Mouse (Mus musculus): ENCODE results near the gene Rsbn1l.

Rsbn1l gene

DNA sequence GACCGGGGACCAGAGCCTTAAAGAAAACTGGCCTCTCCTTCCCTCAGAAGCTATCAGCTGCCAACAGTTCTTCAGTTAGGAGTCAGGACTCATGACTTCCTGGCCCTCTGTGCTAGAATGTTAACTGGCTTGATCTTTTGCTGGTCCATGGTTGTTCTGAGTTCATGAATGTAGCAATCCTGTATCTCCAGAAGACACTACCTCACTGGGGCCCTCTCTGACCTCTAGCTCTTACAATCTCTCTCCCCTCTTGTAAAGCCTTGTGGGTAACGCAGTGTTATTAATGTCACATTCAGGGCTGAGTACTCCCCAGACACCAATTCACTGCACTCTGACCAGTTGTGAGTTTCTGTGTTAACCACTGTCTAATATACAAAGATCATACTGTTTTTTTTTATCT lies 51.6 kb downstream of the Rsbn1l start:
- DNase-seq (ENCODE audit: low spot score in 2 of 2): no peak

DNA sequence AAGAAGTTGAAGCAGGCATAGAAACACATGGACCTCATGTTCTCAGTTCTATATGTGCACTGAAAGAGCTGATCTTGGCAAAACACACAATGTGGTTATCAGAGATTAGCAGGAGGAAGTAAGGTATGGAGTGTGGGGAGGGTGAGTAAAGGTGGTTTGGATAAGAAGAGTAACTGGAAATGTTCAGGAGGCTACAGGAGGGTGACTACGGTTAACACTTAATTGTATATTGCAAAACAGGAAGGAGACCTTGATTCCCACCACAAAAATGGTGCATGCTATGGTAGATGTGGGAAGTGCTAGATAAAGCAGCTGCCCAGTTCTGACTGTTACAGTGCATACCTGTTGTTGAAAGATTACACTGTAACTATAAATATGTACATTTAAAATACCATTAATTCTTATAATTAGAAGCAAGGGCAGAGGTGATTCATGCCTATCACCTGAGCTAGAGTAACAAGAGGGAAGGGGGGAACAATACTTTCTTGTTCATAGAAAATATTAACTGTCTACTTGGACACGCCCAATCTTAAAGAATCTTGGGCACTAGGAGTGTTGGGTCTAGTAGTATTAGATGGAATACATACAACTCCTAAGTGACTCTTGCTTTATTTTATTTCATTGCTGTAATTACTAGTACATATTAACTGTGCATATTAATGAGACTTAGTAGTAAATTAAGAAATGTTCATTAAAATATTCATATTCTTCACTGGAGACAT lies 58.6 kb downstream of the Rsbn1l start:
- no peak for DNase-seq (ENCODE audit: low spot score in 2 of 2)

DNA sequence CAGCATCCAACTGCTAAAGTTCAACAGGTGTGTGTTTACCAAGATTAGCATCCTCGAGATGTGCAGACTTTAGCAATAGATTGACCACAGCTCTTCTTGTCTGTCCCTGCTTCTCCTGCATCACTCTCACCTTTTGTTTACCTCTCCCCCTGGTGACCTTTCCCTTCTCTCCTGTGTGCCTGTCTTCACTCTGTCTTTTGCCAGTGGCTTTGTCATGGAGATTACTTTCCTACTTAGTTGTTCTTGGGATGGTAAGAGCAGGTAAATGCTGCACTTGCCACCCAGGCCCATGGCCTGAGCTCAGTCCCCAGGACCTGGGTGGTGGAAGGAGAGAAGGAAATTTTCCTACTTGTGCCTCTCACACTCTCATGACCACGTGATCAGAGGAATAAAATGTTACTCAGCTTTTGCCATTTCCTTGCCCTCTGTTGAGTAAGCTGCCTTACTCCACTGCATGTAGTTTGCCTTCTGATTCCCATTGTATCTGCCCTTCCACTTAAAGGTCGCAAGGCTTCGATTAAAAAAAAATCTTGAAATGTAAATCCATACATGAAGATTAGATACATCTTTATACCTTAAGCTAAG lies 72.1 kb downstream of the Rsbn1l start:
- no peak for DNase-seq (ENCODE audit: low spot score in 2 of 2)

DNA sequence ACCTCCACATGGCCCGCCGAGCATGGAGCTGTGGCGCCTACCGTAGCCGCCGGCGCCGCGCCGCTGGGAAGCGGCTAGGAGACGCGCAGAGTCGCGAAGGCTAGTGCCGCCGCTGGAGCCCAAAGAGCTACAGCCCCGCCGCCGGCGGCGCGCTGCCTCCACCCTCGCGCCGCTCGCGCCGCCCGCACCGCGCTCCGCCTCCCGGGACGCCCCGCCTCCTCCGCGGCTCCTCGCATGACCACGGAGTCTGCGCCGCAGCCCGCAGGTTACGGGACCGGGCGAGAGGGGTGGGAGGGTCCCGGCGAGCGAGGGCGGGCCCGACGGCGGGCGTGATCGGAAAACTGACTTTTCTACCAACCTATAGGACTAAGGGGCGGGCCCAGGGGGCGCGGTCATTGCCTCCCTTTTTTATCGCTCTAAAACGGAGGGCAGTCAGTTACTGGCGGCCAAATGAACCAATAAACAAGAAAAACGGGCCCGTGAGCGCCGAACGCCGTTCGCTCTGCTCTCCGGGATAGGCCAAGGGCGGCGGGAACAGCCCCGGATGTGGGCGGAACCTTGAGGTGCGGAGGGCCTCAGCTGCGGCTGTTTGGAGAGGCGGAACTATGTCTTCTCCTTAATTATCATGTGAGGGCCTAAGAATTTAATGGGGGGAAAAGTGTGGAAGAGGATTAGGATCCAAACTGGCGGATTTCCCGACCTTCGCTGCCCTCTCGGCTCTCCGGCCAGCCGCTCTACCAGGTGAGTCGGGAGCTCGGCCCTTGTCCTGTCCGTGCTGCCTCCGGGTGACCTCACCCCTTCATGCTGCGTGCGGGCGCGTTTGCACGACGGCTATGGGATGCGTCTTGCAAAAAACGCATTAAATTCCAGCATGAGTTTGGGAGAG lies 74.0 kb downstream of the Rsbn1l start, which contains the start of the genes Phtf2 and Tmem60:
TSS of gene Phtf2 (minus strand) at position 210 of the 886 bp plus-strand sequence.
TSS of gene Tmem60 (plus strand) at position 277 of the 886 bp plus-strand sequence.
- DNase-seq (ENCODE audit: low spot score in 2 of 2): peak; percentile 99

DNA sequence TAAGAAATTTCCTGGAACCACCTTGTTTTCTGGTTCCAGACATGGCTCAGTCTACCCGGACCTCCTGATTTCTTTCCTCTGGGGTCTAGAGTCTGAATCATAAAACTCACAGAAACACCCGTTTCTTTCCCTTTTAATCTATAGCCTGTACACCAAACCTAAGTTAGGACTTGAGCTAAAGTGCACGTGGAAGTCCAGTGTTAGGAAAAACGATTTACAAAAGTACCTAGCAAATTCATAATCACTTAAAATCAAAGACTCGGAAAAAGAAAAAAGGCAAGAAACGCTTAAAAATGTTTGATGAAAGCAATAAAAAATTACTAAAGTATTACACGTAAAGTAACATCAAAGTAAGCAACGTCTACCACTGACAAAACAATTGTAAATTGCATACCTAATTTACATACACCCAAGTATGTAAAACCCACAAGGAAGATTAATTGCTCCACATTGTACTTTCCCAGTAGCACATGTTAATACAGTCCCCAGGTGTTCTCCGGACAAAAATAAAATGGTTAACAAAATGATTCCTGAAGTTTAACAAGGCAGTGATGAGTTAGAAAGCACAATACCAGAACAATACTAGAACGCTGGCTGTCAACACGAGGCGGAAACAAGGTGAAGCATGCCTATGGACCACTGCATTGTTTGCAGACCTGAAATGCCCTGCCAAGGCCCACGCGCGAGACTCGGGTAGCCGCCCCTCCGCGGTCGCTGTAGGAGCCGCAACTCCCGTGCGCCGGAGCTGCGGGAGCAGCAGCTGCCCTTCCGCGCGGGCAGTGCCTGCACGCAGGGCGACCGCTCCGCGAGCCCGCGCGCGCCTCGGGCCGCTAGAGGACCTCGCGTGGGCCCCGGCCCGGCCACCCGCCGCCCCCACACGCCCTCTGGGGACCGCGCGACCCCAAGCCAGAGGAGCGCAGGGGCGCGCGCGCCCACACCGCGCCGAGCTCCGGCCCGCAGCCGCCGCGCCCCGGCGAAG lies 75.1 kb downstream of the Rsbn1l start:
- DNase-seq (ENCODE audit: low spot score in 2 of 2): peak; percentile 48 to 57

DNA sequence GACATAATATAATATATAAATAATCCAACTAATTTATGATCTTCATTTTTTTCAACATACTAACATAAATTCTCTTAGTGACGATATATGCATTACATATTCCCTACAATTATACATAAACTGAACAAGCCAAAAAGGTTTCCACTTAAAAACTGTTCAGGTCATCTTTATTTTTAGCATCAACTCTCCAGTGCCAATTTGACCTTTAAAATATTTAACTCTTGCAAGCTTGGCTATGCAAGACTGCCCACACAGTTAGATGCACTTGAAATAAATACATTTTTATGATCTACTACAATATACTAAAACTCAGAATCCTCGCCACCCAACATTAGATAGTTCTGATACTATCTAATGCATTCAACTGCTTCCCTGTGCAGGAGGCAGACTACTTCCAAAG lies 75.8 kb downstream of the Rsbn1l start:
- no peak for DNase-seq (ENCODE audit: low spot score in 2 of 2)

DNA sequence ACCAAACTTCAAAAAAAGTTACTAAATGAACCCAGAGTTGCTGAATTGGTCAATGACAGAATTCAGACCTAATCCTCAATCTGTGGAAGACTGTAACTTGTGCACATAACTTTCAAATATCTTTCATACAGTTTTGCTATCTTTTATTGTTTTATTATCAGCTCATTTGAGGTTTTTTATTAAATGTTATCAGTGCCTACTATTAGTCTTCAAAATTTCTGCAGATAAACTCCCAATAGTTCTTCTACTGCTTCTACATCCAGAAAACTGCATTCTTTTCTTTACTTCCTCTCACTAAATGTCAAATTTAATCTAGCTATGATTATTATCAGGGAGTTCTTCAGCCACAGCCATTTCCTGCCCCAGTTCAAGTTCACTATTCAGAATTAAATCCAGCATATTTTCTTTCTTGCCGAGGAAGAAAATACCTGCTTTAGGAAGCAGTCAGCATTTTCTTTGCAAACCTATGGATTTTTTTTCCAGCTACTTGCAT lies 79.2 kb downstream of the Rsbn1l start:
- no peak for DNase-seq (ENCODE audit: low spot score in 2 of 2)

DNA sequence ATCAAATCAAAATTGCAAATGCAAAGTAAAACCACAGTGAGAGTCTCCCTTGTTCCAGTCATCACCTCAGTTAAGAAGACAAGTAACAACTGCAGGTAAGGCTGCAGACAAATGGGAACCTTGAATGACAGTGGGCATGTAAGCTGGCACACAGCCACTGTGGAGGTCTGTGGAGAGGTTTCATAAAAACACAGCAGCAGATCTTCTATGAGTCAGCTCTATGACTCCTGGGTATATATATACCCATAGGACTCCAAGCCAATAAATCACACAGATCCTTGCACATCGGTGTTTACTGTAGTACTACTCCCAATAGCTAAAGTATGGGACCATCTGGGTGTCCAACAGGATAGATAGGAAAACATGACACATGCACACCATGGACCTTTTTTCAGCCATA lies 83.1 kb downstream of the Rsbn1l start:
- no peak for DNase-seq (ENCODE audit: low spot score in 2 of 2)

DNA sequence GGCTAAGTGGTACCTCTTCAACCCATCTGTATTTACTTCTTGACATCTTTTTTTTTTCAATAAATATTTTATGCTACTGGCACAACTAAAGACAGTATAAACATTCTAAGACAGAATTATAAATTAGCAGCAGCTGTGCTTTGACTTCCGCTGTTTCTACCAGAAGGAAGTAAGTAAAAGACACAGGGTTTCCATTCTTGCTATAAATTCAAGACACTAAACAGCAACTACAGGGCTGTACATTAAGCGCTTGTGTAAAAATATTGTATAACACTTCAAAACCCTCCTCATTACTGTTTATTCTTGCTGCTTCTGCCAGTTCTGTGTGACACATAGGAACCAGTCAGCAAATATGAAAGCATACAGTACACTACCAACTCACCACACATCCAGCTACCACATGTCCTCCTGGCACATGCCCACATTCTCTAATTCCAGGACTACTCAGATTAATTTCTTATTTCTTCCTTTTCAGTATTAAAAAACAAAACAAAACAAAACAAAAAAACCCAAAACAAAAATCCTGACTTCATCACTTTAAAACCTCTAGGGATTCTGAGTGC lies 90.9 kb downstream of the Rsbn1l start:
- no peak for DNase-seq (ENCODE audit: low spot score in 2 of 2)

DNA sequence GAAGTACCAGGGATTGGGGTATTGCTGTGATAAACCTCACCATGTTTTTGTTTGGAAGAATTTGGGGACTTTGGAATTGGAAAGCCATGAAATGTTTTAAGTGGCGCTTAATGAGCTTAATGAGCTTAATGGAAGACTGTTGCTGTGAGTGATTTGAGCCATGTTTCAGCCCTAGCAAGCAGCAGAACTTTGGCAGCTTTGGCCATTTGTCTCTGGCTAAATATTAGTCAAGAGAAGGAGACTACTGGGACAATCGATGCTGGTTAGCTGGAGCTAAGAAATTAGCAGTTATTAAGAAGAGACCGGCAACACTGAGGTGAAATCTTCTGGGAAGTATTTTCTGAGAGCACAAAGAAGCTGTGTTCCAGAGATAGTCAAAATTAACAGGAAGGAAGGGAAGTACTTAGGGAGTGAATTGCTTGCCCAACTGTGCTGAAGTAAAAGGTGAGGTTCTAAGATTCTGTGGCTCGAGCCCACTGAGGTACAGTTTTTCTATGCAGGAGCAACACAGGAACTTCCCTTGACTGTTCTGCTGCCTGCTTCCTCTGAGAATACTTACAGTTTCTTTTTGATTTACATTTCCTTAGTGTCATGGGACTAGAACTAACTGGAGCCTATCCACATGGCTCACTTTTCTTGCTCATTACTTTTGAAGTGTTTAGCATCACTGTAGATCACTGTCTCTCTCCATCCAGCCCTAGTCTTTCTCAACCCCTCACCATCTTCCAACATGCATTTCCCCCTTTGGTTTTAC lies 91.8 kb downstream of the Rsbn1l start:
- DNase-seq (ENCODE audit: low spot score in 2 of 2): peak; percentile 62 to 64

DNA sequence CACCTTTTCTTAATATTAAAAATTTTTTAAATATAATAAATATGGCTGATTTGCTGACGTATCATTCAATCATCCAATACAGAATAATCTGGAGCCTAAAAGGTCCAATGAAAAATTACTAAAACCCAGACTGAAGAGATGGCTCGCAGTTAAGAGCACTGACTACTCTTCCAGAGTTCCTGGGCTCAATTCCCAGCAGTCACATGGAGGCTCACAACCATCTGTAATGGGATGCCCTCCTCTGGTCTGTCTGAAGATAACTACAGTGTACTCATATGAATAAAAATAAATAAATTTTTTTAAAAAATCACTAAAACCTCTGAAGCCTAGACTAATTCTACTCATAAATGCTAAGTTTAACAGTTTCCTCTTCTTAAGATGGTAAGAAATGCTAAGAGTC lies 94.3 kb downstream of the Rsbn1l start:
- DNase-seq (ENCODE audit: low spot score in 2 of 2): no peak

DNA sequence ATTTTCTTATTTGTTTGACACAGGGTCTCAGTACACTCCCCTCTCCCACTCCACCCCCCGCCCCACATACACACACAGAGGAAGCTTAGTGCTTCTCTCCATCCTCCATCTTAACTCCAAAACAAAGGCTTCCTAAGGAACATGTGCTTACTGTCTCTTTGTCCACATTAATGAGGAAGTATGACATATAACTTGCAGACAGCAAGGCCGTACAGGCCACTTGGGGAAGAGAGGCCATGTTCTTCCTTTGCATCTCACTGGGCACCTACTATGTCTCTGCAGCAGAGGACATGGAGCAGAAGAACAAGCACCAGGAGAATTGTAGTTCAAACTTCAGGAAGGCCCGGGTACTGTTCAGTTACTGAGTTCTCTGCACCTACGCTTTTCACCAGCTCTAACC lies 95.6 kb downstream of the Rsbn1l start:
- DNase-seq (ENCODE audit: low spot score in 2 of 2): no peak

DNA sequence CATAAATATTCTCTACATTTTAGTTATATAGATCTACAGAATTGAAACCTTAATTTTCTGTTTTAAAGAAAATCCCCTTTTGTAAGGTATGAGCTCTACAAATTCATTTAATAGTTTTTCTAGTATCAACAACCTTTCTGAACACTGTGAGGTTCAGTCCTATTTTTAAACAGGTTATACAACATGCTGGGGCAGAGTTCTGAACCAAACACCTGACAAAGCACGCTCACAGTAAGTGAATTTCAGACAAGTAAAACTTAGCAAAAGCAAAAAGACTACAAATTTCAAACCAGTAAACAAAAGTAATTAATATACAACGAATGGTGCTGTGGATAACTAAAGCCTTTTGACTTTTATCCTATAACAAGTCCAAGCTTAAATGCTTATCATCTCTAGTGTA lies 97.8 kb downstream of the Rsbn1l start:
- DNase-seq (ENCODE audit: low spot score in 2 of 2): no peak

DNA sequence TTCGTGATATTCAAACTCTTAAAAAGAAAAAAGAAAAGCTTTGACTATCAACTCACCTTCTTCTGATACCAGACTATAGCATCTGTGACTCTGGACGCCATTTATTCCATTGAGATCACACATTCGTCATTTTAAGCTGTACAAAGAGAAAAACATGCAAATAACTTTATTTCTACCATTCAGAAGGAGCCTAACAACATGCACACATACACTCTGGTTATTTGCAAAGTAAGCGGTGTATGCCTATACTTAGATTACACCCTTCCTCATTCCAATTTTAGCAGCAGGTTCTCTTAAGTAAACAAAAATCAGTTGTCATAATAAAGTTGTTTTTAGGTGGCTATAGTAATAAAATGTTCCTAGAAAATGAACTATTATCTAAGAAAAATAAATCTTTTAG lies 101.1 kb downstream of the Rsbn1l start:
- peak in 1 of 2 experiments; percentile 19 for DNase-seq (ENCODE audit: low spot score in 2 of 2)

DNA sequence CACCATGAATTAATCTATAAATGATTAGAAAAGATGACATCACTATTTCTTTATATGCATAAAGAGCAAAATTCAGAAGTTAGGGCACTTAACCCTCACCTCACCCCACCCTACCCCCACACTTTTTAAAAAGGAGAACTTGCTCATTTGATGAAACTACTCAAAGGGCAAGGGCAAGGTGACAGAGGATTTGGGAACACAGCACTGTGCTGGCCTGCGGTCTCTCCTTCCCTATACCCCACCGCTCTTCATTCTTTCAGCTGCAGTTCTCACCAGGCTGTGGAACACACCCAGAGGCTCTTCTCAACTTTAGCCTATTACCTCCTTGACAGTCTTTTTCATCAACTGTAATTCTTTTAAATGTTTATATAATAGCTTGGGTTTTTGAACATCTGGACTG lies 109.2 kb downstream of the Rsbn1l start:
- DNase-seq (ENCODE audit: low spot score in 2 of 2): no peak

DNA sequence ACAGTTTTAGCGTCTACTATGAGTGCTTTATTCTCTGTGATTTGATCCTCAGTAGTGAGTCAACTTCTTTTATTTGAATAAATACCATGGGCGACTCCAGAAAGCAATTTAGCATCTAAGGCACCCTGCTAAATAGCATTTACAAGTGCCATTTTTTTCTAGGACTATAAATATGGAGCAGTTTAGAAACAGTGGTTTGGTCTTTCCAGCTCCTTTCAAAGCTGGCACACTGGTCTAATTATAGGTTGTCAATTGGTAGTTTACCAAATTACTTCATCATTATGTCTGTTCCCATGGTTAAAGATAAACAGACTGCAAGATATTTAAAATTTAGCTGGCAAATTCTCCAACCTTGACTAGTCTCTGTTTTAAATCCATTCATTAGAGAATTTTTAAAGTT lies 112.4 kb downstream of the Rsbn1l start:
- DNase-seq (ENCODE audit: low spot score in 2 of 2): no peak

DNA sequence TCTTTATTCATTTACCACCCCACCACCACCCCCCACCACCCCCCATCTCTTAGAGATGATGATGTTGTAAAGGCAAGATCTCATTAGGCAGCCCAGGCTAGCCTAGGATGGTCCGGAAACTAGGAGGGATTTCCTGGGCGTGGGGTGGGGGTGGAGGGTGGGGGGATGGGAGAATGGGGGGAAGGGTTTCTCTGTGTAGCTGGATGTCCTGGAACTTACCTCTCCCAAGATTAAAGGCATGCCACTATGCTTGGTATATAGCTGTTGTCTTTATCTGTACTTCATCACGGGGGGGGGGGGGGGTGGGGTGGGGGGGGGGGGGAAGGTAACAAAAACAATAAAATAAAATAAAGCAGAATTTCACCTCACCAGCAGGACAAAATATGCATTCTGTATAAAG lies 112.8 kb downstream of the Rsbn1l start:
- no peak for DNase-seq (ENCODE audit: low spot score in 2 of 2)

Measured in spleen, postnatal 36 days (tissue).